Mouse (Mus musculus) forebrain, embryonic 13.5 days (tissue): Measurements from ENCODE around the gene Setx. TPM values are rescaled to one million over a fixed set of nuclear protein-coding genes. Genes with fewer than 3 reads are reported as not detected.
A peak's percentile ranks its signal among the peaks of the same experiment; 100 is the strongest.
"Not testable (repeated sequence)": the region's sequence is repeated elsewhere in the genome, so short reads cannot be mapped to it uniquely, and the experiment has no call there.

ENCODE experiments used
- ATAC-seq: fragments of 200-750 bp; cut with Nextera tagmentation; 2 replicates; pipeline ENCODE4 v1.8.0; 2017
- H3K27ac ChIP-seq: fragments of 300-500 bp; sonication (generic); 2 replicates; pipeline ENCODE4 v1.5.1; 2015; ENCODE audit warnings: inconsistent platforms, mild to moderate bottlenecking, moderate library complexity
- H3K27me3 ChIP-seq: fragments of 300-500 bp; sonication (generic); 2 replicates; pipeline ENCODE4 v1.6.1; 2015; ENCODE audit warnings: mild to moderate bottlenecking, inconsistent platforms
- H3K36me3 ChIP-seq: fragments of 300-500 bp; sonication (generic); 2 replicates; pipeline ENCODE4 v1.6.1; 2015; ENCODE audit warnings: mild to moderate bottlenecking, inconsistent platforms; ENCODE audit not compliant: poor library complexity, severe bottlenecking
- H3K4me1 ChIP-seq: fragments of 300-500 bp; sonication (generic); 2 replicates; pipeline ENCODE4 v1.6.1; 2015; ENCODE audit warnings: inconsistent platforms
- H3K4me2 ChIP-seq: fragments of 300-500 bp; sonication (generic); 2 replicates; pipeline ENCODE4 v1.6.1; 2015; ENCODE audit warnings: inconsistent platforms, mild to moderate bottlenecking, moderate library complexity
- H3K4me3 ChIP-seq: fragments of 300-500 bp; sonication (generic); 2 replicates; pipeline ENCODE4 v1.5.1; 2015; ENCODE audit warnings: mild to moderate bottlenecking, inconsistent platforms
- H3K9ac ChIP-seq: fragments of 300-500 bp; sonication (generic); 2 replicates; pipeline ENCODE4 v1.6.1; 2015; ENCODE audit warnings: mild to moderate bottlenecking, inconsistent platforms
- H3K9me3 ChIP-seq: fragments of 300-500 bp; sonication (generic); replicated peaks from 2 replicates; pipeline ENCODE4 v1.6.1; 2016; ENCODE audit warnings: inconsistent platforms
- WGBS: fragments of 180-500 bp; shearing (Covaris S2); methylation state at CpG from one replicate; pipeline ENCODE4 v1.1.7; 2015; 5-methylcytosine and 5-hydroxymethylcytosine counted together
- polyA plus RNA-seq: library from polyadenylated mRNA; unstranded; fragments of >200 nt; fragmentation: Nextera tagmentation; extraction: Ambion mirVana; gene quantifications from 2 replicates; pipeline ENCODE4 v1.2.1, GENCODE M21; 2015

Gene Setx
- 14.0 and 14.7 TPM in 2 replicates for polyA plus RNA-seq

GRCm38 (mm10) chr2:29123907-29124569 is at the start of gene Setx:
TSS of gene Setx (plus strand) at chr2:29124181.
- peaks cover 14% of the 10 kb centered on the region for H3K4me1 ChIP-seq
- peaks cover 20% of the 10 kb centered on the region for H3K36me3 ChIP-seq
- H3K4me3 ChIP-seq = peak within 1 kb of the TSS; percentile 82
- H3K27ac ChIP-seq = peak within 1 kb of the TSS; percentile 94
- peak within 1 kb of the TSS; percentile 88 for H3K4me2 ChIP-seq
- no peaks in the 10 kb centered on the region for H3K27me3 ChIP-seq
- no peak for ATAC-seq
- WGBS = 72% methylated on average over 14 of the region's 14 CpGs
- peak within 1 kb of the TSS; percentile 92 for H3K9ac ChIP-seq
- no peaks in the 10 kb centered on the region for H3K9me3 ChIP-seq

- ATAC-seq = no peak
- no peak overlapping the region for H3K9ac ChIP-seq
- H3K27ac ChIP-seq = no peak overlapping the region
- no peaks in the 10 kb centered on the region for H3K9me3 ChIP-seq
- no peaks in the 10 kb centered on the region for H3K4me1 ChIP-seq
- H3K4me3 ChIP-seq = no peak overlapping the region
- H3K4me2 ChIP-seq = no peak overlapping the region
- peaks cover 91% of the 10 kb centered on the region for H3K36me3 ChIP-seq
- H3K27me3 ChIP-seq = no peaks in the 10 kb centered on the region
- 94% methylated on average over 7 of the region's 7 CpGs for WGBS
Observed at GRCm38 (mm10) chr2:29074676-29075075, 49.3 kb upstream of the Setx start.

GRCm38 (mm10) chr2:29075331-29076070 is 48.5 kb upstream of the Setx start:
- ATAC-seq = no peak
- no peaks in the 10 kb centered on the region for H3K4me1 ChIP-seq
- no peak overlapping the region for H3K4me3 ChIP-seq
- H3K36me3 ChIP-seq = peaks cover 91% of the 10 kb centered on the region
- no peak overlapping the region for H3K4me2 ChIP-seq
- no peak overlapping the region for H3K9ac ChIP-seq
- H3K27me3 ChIP-seq = no peaks in the 10 kb centered on the region
- WGBS = 95% methylated on average over 11 of the region's 11 CpGs
- H3K27ac ChIP-seq = no peak overlapping the region
- H3K9me3 ChIP-seq = no peaks in the 10 kb centered on the region

- no peaks in the 10 kb centered on the region for H3K4me1 ChIP-seq
- no peak overlapping the region for H3K9ac ChIP-seq
- no peak overlapping the region for H3K27ac ChIP-seq
- H3K4me2 ChIP-seq = no peak overlapping the region
- no peaks in the 10 kb centered on the region for H3K27me3 ChIP-seq
- ATAC-seq = no peak
- no peak overlapping the region for H3K4me3 ChIP-seq
- WGBS = 79% methylated on average over 2 of the region's 2 CpGs
- H3K36me3 ChIP-seq = peaks cover 91% of the 10 kb centered on the region
- no peaks in the 10 kb centered on the region for H3K9me3 ChIP-seq
Observed at GRCm38 (mm10) chr2:29076226-29076625, 47.8 kb upstream of the Setx start.

GRCm38 (mm10) chr2:29081965-29082364 is 42.0 kb upstream of the Setx start:
- H3K9ac ChIP-seq = no peak overlapping the region
- no peak overlapping the region for H3K4me2 ChIP-seq
- no peaks in the 10 kb centered on the region for H3K9me3 ChIP-seq
- H3K4me3 ChIP-seq = no peak overlapping the region
- H3K36me3 ChIP-seq = peaks cover 90% of the 10 kb centered on the region
- ATAC-seq = no peak
- WGBS = 70% methylated on average over 3 of the region's 3 CpGs
- no peaks in the 10 kb centered on the region for H3K27me3 ChIP-seq
- H3K27ac ChIP-seq = no peak overlapping the region
- H3K4me1 ChIP-seq = no peaks in the 10 kb centered on the region

- 96% methylated on average over 7 of the region's 7 CpGs for WGBS
- ATAC-seq = no peak
- no peaks in the 10 kb centered on the region for H3K4me1 ChIP-seq
- no peak overlapping the region for H3K27ac ChIP-seq
- no peaks in the 10 kb centered on the region for H3K9me3 ChIP-seq
- no peaks in the 10 kb centered on the region for H3K27me3 ChIP-seq
- H3K9ac ChIP-seq = no peak overlapping the region
- no peak overlapping the region for H3K4me2 ChIP-seq
- no peak overlapping the region for H3K4me3 ChIP-seq
- H3K36me3 ChIP-seq = peaks cover 61% of the 10 kb centered on the region
Observed at GRCm38 (mm10) chr2:29086026-29086425, 38.0 kb upstream of the Setx start.

GRCm38 (mm10) chr2:29089276-29089675 is 34.7 kb upstream of the Setx start:
- not testable (repeated sequence) for H3K9ac ChIP-seq, ATAC-seq, H3K4me2 ChIP-seq, H3K27ac ChIP-seq, H3K27me3 ChIP-seq, H3K4me3 ChIP-seq, H3K4me1 ChIP-seq, H3K9me3 ChIP-seq
- WGBS = 87% methylated on average over 6 of the region's 6 CpGs
- peaks cover 30% of the 10 kb centered on the region for H3K36me3 ChIP-seq

- Histone ChIP-seq H3K4me2 (no peak overlapping the region), H3K4me3 (no peak overlapping the region), H3K27me3 (no peaks in the 10 kb centered on the region), H3K36me3 (no peaks in the 10 kb centered on the region), H3K4me1 (no peaks in the 10 kb centered on the region), H3K9ac (no peak overlapping the region), H3K9me3 (no peaks in the 10 kb centered on the region), H3K27ac (no peak overlapping the region)
- ATAC-seq = no peak
- 89% methylated on average over 8 of the region's 8 CpGs for WGBS
Observed at GRCm38 (mm10) chr2:29095674-29096073, 28.3 kb upstream of the Setx start.

GRCm38 (mm10) chr2:29096751-29097150 is 27.2 kb upstream of the Setx start:
- no peak for ATAC-seq
- WGBS = 43% methylated on average over 4 of the region's 4 CpGs
- no peaks in the 10 kb centered on the region for H3K4me1 ChIP-seq
- no peaks in the 10 kb centered on the region for H3K27me3 ChIP-seq
- no peak overlapping the region for H3K4me2 ChIP-seq
- no peak overlapping the region for H3K9ac ChIP-seq
- H3K27ac ChIP-seq = no peak overlapping the region
- no peak overlapping the region for H3K4me3 ChIP-seq
- no peaks in the 10 kb centered on the region for H3K36me3 ChIP-seq
- H3K9me3 ChIP-seq = no peaks in the 10 kb centered on the region

GRCm38 (mm10) chr2:29097465-29097864 is 26.5 kb upstream of the Setx start:
- Histone ChIP-seq H3K4me1 (no peaks in the 10 kb centered on the region), H3K27ac (no peak overlapping the region), H3K9ac (no peak overlapping the region), H3K9me3 (no peaks in the 10 kb centered on the region), H3K27me3 (no peaks in the 10 kb centered on the region), H3K4me2 (no peak overlapping the region), H3K4me3 (no peak overlapping the region), H3K36me3 (no peaks in the 10 kb centered on the region)
- no peak for ATAC-seq
- 88% methylated on average over 3 of the region's 3 CpGs for WGBS

- H3K27me3 ChIP-seq, H3K4me2 ChIP-seq, H3K9me3 ChIP-seq, ATAC-seq, H3K36me3 ChIP-seq, H3K4me1 ChIP-seq, H3K4me3 ChIP-seq, H3K27ac ChIP-seq, H3K9ac ChIP-seq: not testable (repeated sequence)
- WGBS = 99% methylated on average over 5 of the region's 5 CpGs
Observed at GRCm38 (mm10) chr2:29097955-29098354, 26.0 kb upstream of the Setx start.

GRCm38 (mm10) chr2:29098786-29099185 is 25.2 kb upstream of the Setx start:
- Histone ChIP-seq H3K9ac (no peak overlapping the region), H3K4me3 (no peak overlapping the region), H3K4me1 (no peaks in the 10 kb centered on the region), H3K4me2 (no peak overlapping the region), H3K9me3 (no peaks in the 10 kb centered on the region), H3K27me3 (no peaks in the 10 kb centered on the region), H3K27ac (no peak overlapping the region), H3K36me3 (no peaks in the 10 kb centered on the region)
- ATAC-seq = no peak
- 81% methylated on average over 8 of the region's 8 CpGs for WGBS
